Mouse (Mus musculus) embryonic facial prominence, embryonic 13.5 days (tissue): ENCODE data around the gene Ttc27. TPM values are rescaled to one million over a fixed set of nuclear protein-coding genes. Genes with fewer than 3 reads are reported as not detected.

Experiments used
- ATAC-seq: fragments of 200-750 bp; cut with Nextera tagmentation; 2 replicates; pipeline ENCODE4 v1.8.0; 2017; ENCODE audit warnings: low read depth; ENCODE audit not compliant: insufficient number of reproducible peaks, insufficient read depth, low FRiP score, low TSS enrichment
- H3K27ac ChIP-seq: fragments of 300-500 bp; sonication (generic); 2 replicates; pipeline ENCODE4 v1.5.1; 2015; ENCODE audit warnings: moderate library complexity, mild to moderate bottlenecking, inconsistent platforms
- H3K27me3 ChIP-seq: fragments of 300-500 bp; sonication (generic); 2 replicates; pipeline ENCODE4 v1.6.1; 2015; ENCODE audit warnings: mild to moderate bottlenecking, inconsistent platforms
- H3K36me3 ChIP-seq: fragments of 300-500 bp; sonication (generic); 2 replicates; pipeline ENCODE4 v1.6.1; 2015; ENCODE audit warnings: mild to moderate bottlenecking, inconsistent platforms
- H3K4me1 ChIP-seq: fragments of 300-500 bp; sonication (generic); 2 replicates; pipeline ENCODE4 v1.6.1; 2015; ENCODE audit warnings: inconsistent platforms
- H3K4me2 ChIP-seq: fragments of 300-500 bp; sonication (generic); 2 replicates; pipeline ENCODE4 v1.6.1; 2015; ENCODE audit warnings: moderate library complexity, mild to moderate bottlenecking, inconsistent platforms
- H3K4me3 ChIP-seq: fragments of 300-500 bp; sonication (generic); 2 replicates; pipeline ENCODE4 v1.5.1; 2015; ENCODE audit warnings: mild to moderate bottlenecking, inconsistent platforms
- H3K9ac ChIP-seq: fragments of 300-500 bp; sonication (generic); 2 replicates; pipeline ENCODE4 v1.6.1; 2015; ENCODE audit warnings: mild to moderate bottlenecking, inconsistent platforms
- H3K9me3 ChIP-seq: fragments of 300-500 bp; sonication (generic); 2 replicates; pipeline ENCODE4 v1.6.1; 2016; ENCODE audit warnings: inconsistent platforms
- WGBS: fragments of 180-500 bp; shearing (Covaris S2); methylation state at CpG from one replicate; pipeline ENCODE4 v1.1.7; 2015; ENCODE audit warnings: mixed read lengths; 5-methylcytosine and 5-hydroxymethylcytosine counted together
- polyA plus RNA-seq: library from polyadenylated mRNA; unstranded; fragments of >200 nt; fragmentation: Nextera tagmentation; extraction: Ambion mirVana; gene quantifications from 2 replicates; pipeline ENCODE4 v1.2.1, GENCODE M21; 2015

Ttc27 gene
- polyA plus RNA-seq, 1 experiment from 2014 or later, result 29.1 TPM

GRCm38 (mm10) chr17:74799865-74800264 is 82.3 kb downstream of the Ttc27 start:
- Histone ChIP-seq H3K9ac (no peak overlapping the region), H3K4me1 (peaks cover 14% of the 10 kb centered on the region), H3K4me3 (no peak overlapping the region), H3K36me3 (peaks cover 8% of the 10 kb centered on the region; the same call in 1 of the 2 replicates), H3K9me3 (no peaks in the 10 kb centered on the region), H3K27ac (no peak overlapping the region), H3K4me2 (no peak overlapping the region), H3K27me3 (no peaks in the 10 kb centered on the region)
- no peak for ATAC-seq
- 93% methylated on average over 6 of the region's 6 CpGs for WGBS

GRCm38 (mm10) chr17:74802765-74803164 is 85.2 kb downstream of the Ttc27 start:
- Histone ChIP-seq H3K4me1 (peaks cover 6% of the 10 kb centered on the region; the same call in 1 of the 2 replicates), H3K4me3 (no peak overlapping the region), H3K9me3 (no peaks in the 10 kb centered on the region), H3K36me3 (peaks cover 8% of the 10 kb centered on the region; the same call in 1 of the 2 replicates), H3K9ac (no peak overlapping the region), H3K4me2 (no peak overlapping the region), H3K27me3 (no peaks in the 10 kb centered on the region), H3K27ac (no peak overlapping the region)
- ATAC-seq, result no peak
- WGBS, result 77% methylated on average over 4 of the region's 4 CpGs

- peak overlapping the region; percentile 24 for H3K27ac ChIP-seq
- H3K4me3 ChIP-seq, result no peak overlapping the region
- H3K9ac ChIP-seq, result no peak overlapping the region
- H3K9me3 ChIP-seq, result no peaks in the 10 kb centered on the region
- no peaks in the 10 kb centered on the region for H3K27me3 ChIP-seq
- H3K36me3 ChIP-seq, result peaks cover 8% of the 10 kb centered on the region; the same call in 1 of the 2 replicates
- peaks cover 6% of the 10 kb centered on the region; the same call in 1 of the 2 replicates for H3K4me1 ChIP-seq
- 83% methylated on average over 2 of the region's 2 CpGs for WGBS
- no peak for ATAC-seq
- no peak overlapping the region for H3K4me2 ChIP-seq
Observed at GRCm38 (mm10) chr17:74803835-74804234, 86.3 kb downstream of the Ttc27 start.

- 57% methylated on average over 9 of the region's 9 CpGs for WGBS
- H3K9ac ChIP-seq, result no peak overlapping the region
Observed at GRCm38 (mm10) chr17:74804321-74804930, 86.9 kb downstream of the Ttc27 start.

GRCm38 (mm10) chr17:74807509-74808248 is 90.1 kb downstream of the Ttc27 start:
- no peak overlapping the region for H3K4me3 ChIP-seq
- no peak overlapping the region for H3K27ac ChIP-seq
- H3K4me1 ChIP-seq, result peaks cover 6% of the 10 kb centered on the region; the same call in 1 of the 2 replicates
- H3K36me3 ChIP-seq, result no peaks in the 10 kb centered on the region
- H3K9me3 ChIP-seq, result no peaks in the 10 kb centered on the region
- ATAC-seq, result no peak
- H3K27me3 ChIP-seq, result no peaks in the 10 kb centered on the region
- 73% methylated on average over 9 of the region's 9 CpGs for WGBS
- no peak overlapping the region for H3K4me2 ChIP-seq
- no peak overlapping the region for H3K9ac ChIP-seq

More at GRCm38 (mm10) chr17:74804321-74804930, 86.9 kb downstream of the Ttc27 start:
- Histone ChIP-seq H3K4me2 (no peak overlapping the region), H3K9me3 (no peaks in the 10 kb centered on the region), H3K36me3 (peaks cover 8% of the 10 kb centered on the region; the same call in 1 of the 2 replicates), H3K27me3 (no peaks in the 10 kb centered on the region), H3K27ac (peak overlapping the region; percentile 24), H3K4me3 (no peak overlapping the region), H3K4me1 (peaks cover 6% of the 10 kb centered on the region; the same call in 1 of the 2 replicates)
- no peak for ATAC-seq

- no peak overlapping the region for H3K4me2 ChIP-seq
- H3K36me3 ChIP-seq, result no peaks in the 10 kb centered on the region
- H3K9me3 ChIP-seq, result no peaks in the 10 kb centered on the region
- H3K4me3 ChIP-seq, result no peak overlapping the region
- H3K4me1 ChIP-seq, result peaks cover 6% of the 10 kb centered on the region; the same call in 1 of the 2 replicates
- H3K27me3 ChIP-seq, result no peaks in the 10 kb centered on the region
- WGBS, result 79% methylated on average over 1 of the region's 1 CpGs
- no peak for ATAC-seq
- no peak overlapping the region for H3K27ac ChIP-seq
- no peak overlapping the region for H3K9ac ChIP-seq
Observed at GRCm38 (mm10) chr17:74808330-74808729, 90.8 kb downstream of the Ttc27 start.

GRCm38 (mm10) chr17:74808901-74809300 is 91.4 kb downstream of the Ttc27 start:
- WGBS, result 90% methylated on average over 4 of the region's 4 CpGs
- no peak for ATAC-seq
- Histone ChIP-seq H3K4me2 (no peak overlapping the region), H3K36me3 (no peaks in the 10 kb centered on the region), H3K27me3 (no peaks in the 10 kb centered on the region), H3K9me3 (no peaks in the 10 kb centered on the region), H3K9ac (no peak overlapping the region), H3K27ac (no peak overlapping the region), H3K4me3 (no peak overlapping the region), H3K4me1 (peaks cover 5% of the 10 kb centered on the region; the same call in 1 of the 2 replicates)

- Histone ChIP-seq H3K9ac (no peak overlapping the region), H3K4me1 (no peaks in the 10 kb centered on the region), H3K27ac (no peak overlapping the region), H3K9me3 (no peaks in the 10 kb centered on the region), H3K4me2 (peak overlapping the region; percentile 31; the same call in 1 of the 2 replicates), H3K36me3 (no peaks in the 10 kb centered on the region), H3K27me3 (no peaks in the 10 kb centered on the region), H3K4me3 (no peak overlapping the region)
- 42% methylated on average over 3 of the region's 3 CpGs for WGBS
- ATAC-seq, result 0 out of 2 replicates have a peak, but pooled peaks have one; percentile 15
Observed at GRCm38 (mm10) chr17:74810892-74811625, 93.5 kb downstream of the Ttc27 start.

GRCm38 (mm10) chr17:74819711-74820110 is 102.2 kb downstream of the Ttc27 start:
- Histone ChIP-seq H3K36me3 (peaks cover 10% of the 10 kb centered on the region), H3K9me3 (peaks cover 4% of the 10 kb centered on the region; the same call in 1 of the 2 replicates), H3K27me3 (no peaks in the 10 kb centered on the region), H3K9ac (no peak overlapping the region), H3K27ac (no peak overlapping the region), H3K4me1 (no peaks in the 10 kb centered on the region), H3K4me2 (no peak overlapping the region), H3K4me3 (no peak overlapping the region)
- ATAC-seq, result no peak
- 83% methylated on average over 2 of the region's 2 CpGs for WGBS

- H3K4me1 ChIP-seq, result no peaks in the 10 kb centered on the region
- ATAC-seq, result no peak
- 0 out of 2 replicates have a peak, but pooled peaks cover 2% of the 10 kb centered on the region for H3K9me3 ChIP-seq
- no peaks in the 10 kb centered on the region for H3K27me3 ChIP-seq
- H3K4me3 ChIP-seq, result no peak overlapping the region
- H3K4me2 ChIP-seq, result no peak overlapping the region
- H3K9ac ChIP-seq, result no peak overlapping the region
- 85% methylated on average over 2 of the region's 2 CpGs for WGBS
- no peak overlapping the region for H3K27ac ChIP-seq
- H3K36me3 ChIP-seq, result no peaks in the 10 kb centered on the region
Observed at GRCm38 (mm10) chr17:74830851-74831250, 113.3 kb downstream of the Ttc27 start.

GRCm38 (mm10) chr17:74841721-74842120 is 124.2 kb downstream of the Ttc27 start:
- 83% methylated on average over 3 of the region's 3 CpGs for WGBS
- no peaks in the 10 kb centered on the region for H3K36me3 ChIP-seq
- H3K9ac ChIP-seq, result no peak overlapping the region
- peaks cover 12% of the 10 kb centered on the region for H3K4me1 ChIP-seq
- H3K4me3 ChIP-seq, result no peak overlapping the region
- no peak overlapping the region for H3K4me2 ChIP-seq
- no peak for ATAC-seq
- H3K27me3 ChIP-seq, result no peaks in the 10 kb centered on the region
- 0 out of 2 replicates have a peak, but pooled peaks cover 2% of the 10 kb centered on the region for H3K9me3 ChIP-seq
- no peak overlapping the region for H3K27ac ChIP-seq
